Mouse (Mus musculus) thymus, postnatal 36 days (tissue): ENCODE measurements around the gene Btrc.
"Not testable (repeated sequence)": the region's sequence is repeated elsewhere in the genome, so short reads cannot be mapped to it uniquely, and the experiment has no call there.

Experiments
- DNase-seq, 2 experiments: peaks; one replicate each; pipeline ENCODE4 v3.0.0; 2022; ENCODE audit warnings: mixed read lengths in 2 of 2

Gene Btrc

DNA sequence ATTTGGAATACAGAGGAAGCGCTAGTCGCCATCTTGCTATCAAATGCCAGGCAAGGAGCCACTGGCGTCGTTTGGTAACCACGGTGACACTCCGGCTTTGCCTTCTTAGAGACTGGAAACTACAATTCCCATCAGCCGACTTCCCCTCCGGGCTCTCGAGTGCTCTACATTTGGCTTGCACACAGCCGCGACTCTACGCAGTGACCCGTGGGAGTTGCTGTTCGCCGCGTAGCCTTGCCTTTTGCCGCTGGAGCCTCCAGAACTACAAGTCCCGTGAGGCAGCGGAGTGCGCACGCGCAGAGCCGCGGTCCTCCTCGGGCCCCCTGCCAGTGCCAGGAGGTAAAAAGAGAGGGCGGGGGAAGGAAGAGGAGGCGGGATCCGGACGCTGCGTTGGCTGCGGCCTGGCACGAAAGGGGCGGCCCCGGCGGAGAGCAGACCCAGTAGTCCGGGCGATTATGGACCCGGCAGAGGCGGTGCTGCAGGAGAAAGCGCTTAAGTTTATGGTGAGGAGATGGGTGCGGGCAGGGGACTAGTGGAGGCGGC lies at the start of gene Btrc:
Gene Btrc, plus strand, starts transcription at position 351 of the 543 bp plus-strand sequence.
- DNase-seq, result peak; percentile 100

DNA sequence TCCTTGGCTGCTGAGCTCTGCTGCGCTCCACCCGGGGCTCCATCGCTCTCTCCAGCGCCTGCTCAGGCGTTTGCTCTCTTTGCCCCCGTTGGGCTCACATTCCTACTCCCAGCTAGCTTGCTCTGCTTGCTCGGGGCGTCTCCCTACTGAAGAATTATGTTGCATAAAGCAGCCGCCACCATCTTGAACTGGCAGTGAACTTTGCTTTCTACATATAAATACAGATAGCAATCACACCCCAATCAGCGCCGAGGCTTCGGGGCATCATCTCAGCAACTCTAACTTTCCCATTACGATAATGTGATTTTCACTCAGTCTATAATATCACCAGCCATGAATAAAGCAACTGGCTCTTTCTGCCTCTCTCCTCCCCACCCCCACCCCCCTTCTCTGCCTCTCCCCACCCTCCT lies 46.1 kb upstream of the Btrc start:
- DNase-seq, result no peak

GRCm38 (mm10) chr19:45321062-45321461 lies 42.5 kb upstream of the Btrc start:
- no peak for DNase-seq

DNA sequence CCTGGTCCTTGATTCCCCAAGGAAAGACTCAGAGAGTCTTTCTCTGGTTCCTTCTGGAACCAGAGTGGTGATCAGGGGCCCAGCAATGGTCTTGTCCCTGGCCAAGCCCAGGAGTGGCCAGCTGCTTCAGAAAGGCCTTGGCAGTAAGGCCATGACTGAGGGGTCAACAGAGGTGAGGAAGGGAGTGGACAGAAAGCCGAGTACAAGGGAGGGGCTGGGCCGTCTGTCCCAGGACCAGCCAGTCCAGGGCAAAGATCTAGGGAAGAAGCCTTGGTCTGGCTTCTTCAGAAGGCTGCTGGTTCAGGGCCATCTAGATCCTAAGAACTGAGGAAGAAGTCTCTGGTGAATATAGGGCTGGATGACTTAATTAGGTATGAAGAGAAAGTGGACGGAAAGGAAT lies 34.5 kb upstream of the Btrc start:
- DNase-seq, result no peak

DNA sequence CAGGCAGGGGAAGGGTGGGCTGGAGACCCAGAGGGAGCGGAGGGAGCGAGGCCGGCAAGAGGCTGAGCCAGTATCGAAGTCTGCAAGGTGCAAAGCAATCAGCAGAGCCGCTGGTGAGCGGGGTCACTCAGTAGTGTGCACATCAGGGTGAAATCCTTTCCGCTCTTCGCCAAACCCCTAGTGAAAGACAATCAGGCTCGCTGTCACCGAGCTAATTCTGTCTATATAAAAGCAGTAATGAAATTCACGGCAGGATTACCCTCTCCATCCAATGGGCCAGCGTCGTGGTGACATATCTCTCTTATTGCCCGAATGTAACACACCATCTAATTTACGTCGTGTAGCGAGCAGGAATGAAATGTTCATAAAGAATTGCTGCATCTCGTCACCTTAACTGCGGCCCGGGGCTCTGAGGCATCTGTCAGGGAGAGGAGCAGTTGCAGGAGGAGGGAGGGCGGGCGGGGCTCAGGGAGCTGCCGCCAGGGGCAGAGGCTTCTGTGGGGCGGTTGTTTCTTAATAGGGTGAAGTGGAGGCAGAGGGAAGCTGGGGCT lies 33.7 kb upstream of the Btrc start:
- DNase-seq, result no peak

- no peak for DNase-seq
Observed at GRCm38 (mm10) chr19:45336718-45337117, 26.8 kb upstream of the Btrc start.

DNA sequence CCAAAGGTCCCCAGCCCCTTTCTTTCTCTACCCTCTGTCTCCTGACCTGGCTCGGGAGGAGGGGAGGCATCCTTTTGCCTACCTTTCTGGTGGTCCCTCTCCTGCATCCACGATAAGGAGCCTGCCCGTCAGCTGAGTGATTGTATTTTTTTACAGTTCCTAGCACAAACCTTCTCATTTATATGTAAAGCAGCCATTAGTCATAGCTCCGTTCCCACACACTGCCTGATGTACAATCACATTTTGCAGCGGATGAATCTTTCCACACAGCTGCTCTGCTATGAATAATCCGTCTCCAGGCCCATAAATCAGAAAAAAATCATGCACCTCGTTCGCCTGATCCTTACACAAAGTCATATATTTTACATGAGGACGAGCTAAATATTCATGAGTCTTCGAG lies 25.4 kb upstream of the Btrc start:
- no peak for DNase-seq

- DNase-seq, result no peak
Observed at GRCm38 (mm10) chr19:45343941-45344340, 19.6 kb upstream of the Btrc start.

GRCm38 (mm10) chr19:45348188-45348587 lies 15.3 kb upstream of the Btrc start:
- no peak for DNase-seq

- DNase-seq, result no peak
Observed at GRCm38 (mm10) chr19:45350456-45350855, 13.1 kb upstream of the Btrc start.

- DNase-seq, result not testable (repeated sequence)
Observed at GRCm38 (mm10) chr19:45352706-45353105, 10.8 kb upstream of the Btrc start.

- DNase-seq, result no peak
Observed at GRCm38 (mm10) chr19:45355678-45356077, 7.9 kb upstream of the Btrc start.

GRCm38 (mm10) chr19:45356868-45357267 lies 6.7 kb upstream of the Btrc start:
- not testable (repeated sequence) for DNase-seq

DNA sequence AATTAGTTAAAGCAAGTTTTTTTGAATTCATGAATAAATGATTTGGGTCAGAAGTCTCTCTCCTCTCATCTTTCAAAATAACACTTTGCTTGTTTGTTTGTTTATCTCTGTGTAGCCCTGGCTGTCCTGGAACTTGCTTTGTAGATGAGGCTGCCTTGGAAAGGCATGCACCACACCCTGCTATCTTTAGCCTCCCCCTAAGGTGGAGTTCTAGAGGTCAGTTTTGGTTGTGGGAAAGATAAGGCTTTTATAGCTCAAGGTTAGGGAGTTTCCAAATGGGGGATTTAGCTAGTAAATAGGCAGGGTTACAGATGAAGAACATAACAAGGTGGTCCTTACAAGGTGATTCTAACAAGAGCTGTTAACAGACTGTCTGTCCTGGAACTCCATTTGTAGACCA lies 3.0 kb upstream of the Btrc start:
- DNase-seq, result no peak

DNA sequence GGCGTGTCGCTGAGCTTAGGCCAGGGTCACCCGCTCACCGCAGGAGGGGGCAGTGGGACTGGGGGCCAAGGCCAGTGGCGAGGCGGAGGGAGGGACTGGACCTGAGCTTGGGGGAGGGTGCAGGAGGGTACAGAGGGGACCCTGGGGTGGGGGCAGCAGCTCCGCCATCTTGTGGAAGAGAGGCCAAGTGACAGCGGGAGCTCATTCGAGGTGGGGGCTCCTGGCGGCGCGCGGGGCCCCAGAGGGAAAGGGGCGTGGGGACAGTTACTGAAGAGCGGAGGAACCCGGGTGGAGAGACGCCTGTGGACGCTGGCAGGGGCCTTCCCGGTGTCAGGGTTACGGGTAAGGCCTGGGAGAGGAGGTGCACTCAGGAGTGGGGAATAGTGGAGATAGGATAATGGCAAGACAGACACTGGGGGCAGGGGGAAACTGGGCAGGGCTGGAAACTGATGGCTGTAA lies 428 bp downstream of the Btrc start:
- DNase-seq, result no peak

DNA sequence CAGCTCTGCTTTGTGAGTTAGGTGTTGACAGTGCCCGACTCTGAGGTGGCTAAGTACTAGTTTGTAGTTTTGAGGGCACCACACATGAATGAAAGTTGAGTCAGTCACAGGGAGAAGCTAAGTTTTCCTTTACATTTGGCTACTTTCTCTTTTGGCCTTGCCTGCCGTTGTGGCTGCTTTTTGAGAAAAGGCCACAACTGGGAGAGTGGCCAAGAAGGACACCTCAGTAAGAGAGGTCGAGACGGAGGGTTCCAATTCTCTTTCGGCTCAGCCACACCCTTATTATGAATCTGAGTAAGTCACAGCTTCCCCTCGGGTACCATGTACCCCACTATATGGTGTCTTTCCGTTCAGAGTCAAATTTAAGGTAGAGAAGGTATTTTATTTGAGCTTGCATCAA lies 3.1 kb downstream of the Btrc start:
- no peak for DNase-seq

DNA sequence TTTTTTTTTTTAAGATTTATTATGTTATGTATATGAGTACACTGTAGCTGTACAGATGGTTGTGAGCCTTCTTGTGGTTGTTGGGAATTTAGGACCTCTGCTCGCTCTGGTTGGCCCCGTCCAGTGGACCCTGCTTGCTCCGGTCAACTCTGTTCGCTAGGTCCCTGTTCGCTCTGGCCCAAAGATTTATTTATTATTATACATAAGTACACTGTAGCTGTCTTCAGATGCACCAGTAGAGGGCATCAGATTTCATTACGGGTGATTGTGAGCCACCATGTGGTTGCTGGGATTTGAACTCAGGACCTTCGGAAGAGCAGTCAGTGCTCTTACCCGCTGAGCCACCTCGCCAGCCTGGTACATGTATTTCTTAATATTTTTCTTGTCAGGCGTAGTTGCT lies 21.3 kb downstream of the Btrc start:
- DNase-seq, result not testable (repeated sequence)

GRCm38 (mm10) chr19:45388551-45388950 lies 25.0 kb downstream of the Btrc start:
- DNase-seq, result no peak

DNA sequence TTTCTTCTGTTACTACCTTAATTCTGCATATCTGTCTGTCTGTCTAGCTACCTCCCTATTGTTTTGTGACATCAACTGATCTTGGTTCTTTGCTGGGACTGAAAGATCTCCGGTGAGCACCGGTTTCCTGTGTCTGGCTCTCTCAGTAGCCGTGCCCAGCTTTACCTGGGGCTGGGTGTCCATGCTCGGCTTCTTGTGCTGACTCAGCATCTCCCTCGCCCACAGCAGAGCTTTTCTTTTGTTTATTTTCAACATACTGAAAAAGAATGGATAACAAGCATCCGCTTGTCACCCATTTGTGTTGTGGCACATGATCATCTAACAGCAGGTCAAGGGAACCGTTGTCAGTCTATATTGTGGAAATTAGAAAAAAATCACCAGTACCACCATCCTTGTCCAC lies 30.5 kb downstream of the Btrc start:
- no peak for DNase-seq

DNA sequence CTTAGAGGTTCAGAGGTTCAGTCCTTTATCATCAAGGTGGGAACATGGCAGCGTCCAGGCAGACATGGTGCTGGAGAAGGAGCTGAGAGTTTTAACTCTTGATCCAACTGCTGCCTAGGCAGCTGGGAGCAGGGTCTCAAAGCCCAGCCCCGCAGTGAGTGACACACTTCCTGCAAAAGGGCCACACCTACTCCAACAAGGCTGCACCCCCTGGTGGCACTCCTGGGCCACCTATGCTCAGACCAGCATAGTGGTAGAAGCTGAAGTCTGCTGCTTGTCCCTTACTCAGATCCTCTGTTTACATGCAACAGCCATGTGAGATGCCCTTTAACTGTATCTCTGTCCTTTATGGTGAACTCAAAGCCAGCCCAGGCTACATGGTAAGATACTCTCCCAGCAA lies 47.5 kb downstream of the Btrc start:
- peak; percentile 37 to 47 for DNase-seq

DNA sequence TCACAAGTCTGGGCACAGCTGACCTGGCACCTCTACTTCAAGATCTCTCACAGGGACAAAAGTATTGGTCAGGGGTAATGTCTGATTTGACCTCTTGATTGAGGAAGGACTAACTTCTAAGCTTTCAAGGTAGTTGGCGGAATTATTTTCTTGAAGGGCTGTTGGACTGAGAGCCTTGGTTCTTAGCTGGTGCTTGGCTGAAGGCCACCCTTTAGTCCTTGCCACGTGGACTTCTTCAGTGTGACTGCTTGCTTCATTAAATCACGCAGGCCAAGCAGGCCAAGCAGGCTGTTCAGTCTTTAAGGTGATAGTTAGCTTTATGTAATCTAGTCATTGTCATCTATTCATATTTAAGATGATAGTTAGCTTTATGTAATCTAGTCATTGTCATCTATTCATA lies 49.2 kb downstream of the Btrc start:
- no peak for DNase-seq

GRCm38 (mm10) chr19:45413966-45414365 lies 50.4 kb downstream of the Btrc start:
- DNase-seq, result no peak

- DNase-seq, result no peak
Observed at GRCm38 (mm10) chr19:45417601-45418000, 54.1 kb downstream of the Btrc start.

DNA sequence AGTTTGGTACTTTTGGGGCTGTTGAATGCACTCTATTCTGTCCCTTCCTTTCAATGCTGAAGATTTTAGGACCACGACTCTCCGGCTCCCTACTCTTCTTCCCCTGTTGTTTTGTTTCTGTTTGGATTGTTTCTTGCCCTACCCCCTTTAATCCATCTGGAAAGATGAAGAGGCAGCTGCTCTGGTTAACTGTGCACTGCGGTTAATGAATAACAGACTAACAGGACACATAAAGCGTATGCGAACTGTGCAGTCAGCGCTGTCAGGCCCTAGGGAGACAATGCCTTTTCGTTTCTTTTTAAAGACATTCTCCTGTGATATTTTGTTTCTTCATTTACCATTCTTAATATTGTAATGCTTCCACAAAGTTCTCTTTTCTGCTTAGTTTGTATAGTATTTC lies 58.7 kb downstream of the Btrc start:
- no peak for DNase-seq

DNA sequence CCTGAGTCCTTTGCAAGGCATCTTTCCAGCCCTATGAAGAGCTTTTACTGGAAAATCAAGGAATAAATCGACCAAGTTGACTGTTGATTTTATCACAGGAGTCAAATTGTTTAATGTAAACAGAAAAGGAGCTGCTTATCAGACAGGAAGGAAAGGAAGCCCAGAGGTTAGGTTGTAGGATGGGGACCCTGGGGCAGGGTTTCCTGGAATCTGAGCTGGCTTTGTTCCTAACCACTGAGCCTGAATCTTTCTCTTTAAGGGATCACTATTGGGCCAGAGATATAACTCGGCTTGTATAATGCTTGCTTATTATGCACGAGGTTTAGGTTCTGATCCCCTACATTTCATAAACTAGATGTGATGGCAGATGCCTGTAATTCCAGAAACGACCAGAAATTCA lies 64.6 kb downstream of the Btrc start:
- DNase-seq, result no peak
